Mouse (Mus musculus): Measurements from ENCODE around the gene Capn7. TPM values are rescaled to one million over a fixed set of nuclear protein-coding genes. Genes with fewer than 3 reads are reported as not detected.

Gene Capn7
- total and polyA plus RNA-seq, 3 experiments = 27.9 to 45.0 (median 33.3) TPM

DNA sequence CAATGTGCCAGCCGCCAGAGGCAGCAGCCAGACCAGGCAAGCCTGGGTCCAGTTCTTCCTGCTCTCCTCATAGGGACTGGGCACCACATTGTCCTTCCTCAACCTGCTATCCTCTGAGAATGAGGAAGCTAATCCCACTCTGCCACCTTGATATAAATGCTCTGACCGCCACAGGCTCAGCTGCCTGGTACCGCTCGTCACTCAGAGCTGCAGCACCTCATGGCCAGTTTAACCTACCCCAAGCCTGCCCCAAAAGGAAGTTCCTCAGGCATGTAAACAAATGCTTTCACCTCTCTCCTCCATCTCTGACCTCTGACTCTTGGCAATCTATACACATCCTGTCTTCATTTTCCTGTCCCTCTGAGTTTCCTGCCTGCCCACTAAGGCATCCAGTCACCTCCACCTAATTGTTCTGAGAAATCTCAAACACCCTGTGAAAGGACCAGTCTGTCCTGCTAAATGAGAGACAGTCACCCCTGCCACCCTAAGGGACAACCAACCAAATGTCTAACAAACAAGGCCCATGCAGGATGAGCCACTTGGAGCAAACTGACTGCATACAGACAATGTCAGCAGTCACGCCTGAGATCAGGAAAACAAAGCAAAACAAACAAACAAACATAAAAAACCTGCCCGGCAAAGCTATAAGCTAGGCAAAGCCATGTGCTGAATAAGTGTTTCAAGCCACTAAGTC lies 71.6 kb downstream of the Capn7 start:
- Histone ChIP-seq H3K27me3 (replicated peaks) (no peaks in the 10 kb centered on the region), H3K9ac (ENCODE audit: insufficient read depth, low read depth) (no peak overlapping the region), H3K36me3 (replicated peaks in 1 of 2; ENCODE audit: control insufficient read depth in 1 of 2, insufficient read depth in 1 of 2, low read length in 1 of 2) (peaks cover 57 to 95% of the 10 kb centered on the region in 2 experiments), H3K9me3 (replicated peaks; ENCODE audit: low read length) (no peaks in the 10 kb centered on the region), H3K79me2 (replicated peaks; ENCODE audit: control insufficient read depth, extremely low read depth, insufficient read depth, poor library complexity, severe bottlenecking) (peaks cover 76% of the 10 kb centered on the region), H3K4me1 (ENCODE audit: control insufficient read depth in 1 of 2, insufficient read depth in 2 of 2) (peaks cover 70 to 100% of the 10 kb centered on the region in 2 experiments), H3K4me2 (ENCODE audit: insufficient read depth, low read depth, poor library complexity, severe bottlenecking) (no peak overlapping the region), H3K4me3 (replicated peaks in 1 of 3; ENCODE audit: low read depth in 2 of 3, low read length in 2 of 3, poor library complexity in 1 of 3) (peak overlapping the region in 2 of 3 experiments; percentile 2 to 14), H3K27ac (ENCODE audit: insufficient read depth, low read depth) (peak overlapping the region; percentile 39)
- dilution Hi-C loops (cut with MboI; ENCODE audit: extremely low pct_ligation_motif_present, extremely low pct_unique_long_range_greater_than_20kb, low sequenced_read_pairs) (no loop called here), in situ Hi-C loops (cut with MboI; ENCODE audit: low pct_ligation_motif_present, low pct_unique_long_range_greater_than_20kb, low sequenced_read_pairs) (no loop called here)
- TF ChIP-seq ZNF384 (IDR thresholded peaks at IDR 0.05; ENCODE audit: low read depth, low read length) (no peak), TCF12 (IDR thresholded peaks at IDR 0.05; ENCODE audit: low read depth, low read length) (no peak), PAX5 (IDR thresholded peaks at IDR 0.05; ENCODE audit: low read length) (no peak), MAFK (IDR thresholded peaks at IDR 0.05; ENCODE audit: insufficient replicate concordance, low read length) (no peak), UBTF (IDR thresholded peaks at IDR 0.05; ENCODE audit: low read depth, low read length) (no peak), ZKSCAN1 (IDR thresholded peaks at IDR 0.05; ENCODE audit: borderline replicate concordance, low read depth, low read length) (no peak), USF1 (IDR thresholded peaks at IDR 0.05; ENCODE audit: low read depth, low read length) (no peak)
- DNase-seq (ENCODE audit: extremely low read depth) = no peak

DNA sequence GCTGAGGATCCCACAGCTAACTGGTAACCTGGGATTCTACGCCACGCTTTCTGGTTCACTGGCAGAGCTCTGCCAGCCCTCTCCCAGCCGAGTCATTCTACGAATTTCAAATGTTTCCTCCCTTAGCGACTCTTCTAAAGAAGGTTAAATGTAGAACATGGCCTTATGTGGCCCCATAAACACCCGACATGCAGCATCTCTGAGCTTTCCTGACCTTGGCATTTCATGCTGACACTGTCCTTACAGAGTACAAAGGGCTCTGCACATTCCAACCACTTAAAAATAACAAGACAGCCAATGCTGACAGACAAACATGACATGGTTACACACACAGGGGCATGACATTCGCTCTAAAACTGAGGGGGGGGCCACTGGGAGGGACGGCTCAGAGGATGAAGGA lies 72.2 kb downstream of the Capn7 start:
- peaks cover 80% of the 10 kb centered on the region for H3K79me2 ChIP-seq (replicated peaks; ENCODE audit: control insufficient read depth, extremely low read depth, insufficient read depth, poor library complexity, severe bottlenecking)
- DNase-seq (ENCODE audit: extremely low read depth) = no peak
- peaks cover 57 to 91% of the 10 kb centered on the region in 2 experiments for H3K36me3 ChIP-seq (replicated peaks in 1 of 2; ENCODE audit: control insufficient read depth in 1 of 2, insufficient read depth in 1 of 2, low read length in 1 of 2)
- H3K27me3 ChIP-seq (replicated peaks) = no peaks in the 10 kb centered on the region
- no peak overlapping the region for H3K4me2 ChIP-seq (ENCODE audit: insufficient read depth, low read depth, poor library complexity, severe bottlenecking)
- H3K27ac ChIP-seq (ENCODE audit: insufficient read depth, low read depth) = no peak overlapping the region; the same call in 1 of the 2 replicates
- H3K4me3 ChIP-seq (replicated peaks in 1 of 3; ENCODE audit: low read depth in 2 of 3, low read length in 2 of 3, poor library complexity in 1 of 3) = peak overlapping the region in 1 of 3 experiments; percentile 14
- H3K4me1 ChIP-seq (ENCODE audit: control insufficient read depth in 1 of 2, insufficient read depth in 2 of 2) = peaks cover 70 to 100% of the 10 kb centered on the region in 2 experiments
- TF ChIP-seq IRF4 (IDR thresholded peaks at IDR 0.05; ENCODE audit: low read depth, low read length) (peak; percentile 44; the same call in 1 of the 2 replicates), USF2 (conservative IDR thresholded peaks at IDR 0.05; ENCODE audit: low read depth, low read length) (no peak), MEF2A (IDR thresholded peaks at IDR 0.05; ENCODE audit: borderline replicate concordance, low read depth, low read length) (no peak), ETS1 (conservative IDR thresholded peaks at IDR 0.05; ENCODE audit: low read depth, low read length) (peak; percentile 16; the same call in 1 of the 2 replicates)
- dilution Hi-C loops (cut with MboI; ENCODE audit: extremely low pct_ligation_motif_present, extremely low pct_unique_long_range_greater_than_20kb, low sequenced_read_pairs) = no loop called here
- no peak overlapping the region; the same call in 1 of the 2 replicates for H3K9ac ChIP-seq (ENCODE audit: insufficient read depth, low read depth)
- in situ Hi-C loops (cut with MboI; ENCODE audit: low pct_ligation_motif_present, low pct_unique_long_range_greater_than_20kb, low sequenced_read_pairs) = no loop called here
- no peaks in the 10 kb centered on the region for H3K9me3 ChIP-seq (replicated peaks; ENCODE audit: low read length)
